Mouse (Mus musculus): ENCODE results near the gene Ets1. TPM values are rescaled to one million over a fixed set of nuclear protein-coding genes. Genes with fewer than 3 reads are reported as not detected.
A peak's percentile ranks its signal among the peaks of the same experiment; 100 is the strongest.

Ets1 gene
- polyA plus RNA-seq, 1 experiment: 7.7 TPM

DNA sequence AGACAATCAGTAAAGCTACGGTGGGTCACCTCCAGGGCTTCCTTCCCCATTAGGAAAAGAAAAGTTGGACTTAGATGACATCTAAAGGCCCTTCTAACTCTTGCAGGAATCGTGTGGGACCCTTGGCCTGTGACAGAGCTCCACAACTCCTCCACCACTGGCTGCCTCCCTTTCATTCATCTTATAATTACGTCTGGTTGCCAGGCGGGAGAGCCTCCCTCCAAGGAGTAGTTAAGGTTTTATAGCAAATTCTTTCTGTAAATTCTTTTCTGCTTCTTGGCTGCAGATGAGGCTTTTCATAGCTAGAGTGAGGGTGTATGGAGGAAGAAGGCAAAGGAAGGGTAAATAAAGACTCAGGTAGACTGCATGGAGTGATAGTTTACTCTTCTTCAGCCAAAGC is 77.8 kb downstream of the Ets1 start:
- Histone ChIP-seq H3K4me1 (ENCODE audit: control insufficient read depth, insufficient read depth, low read length) (peaks cover 1% of the 10 kb centered on the region; the same call in 1 of the 2 replicates), H3K4me3 (ENCODE audit: insufficient read depth, low read length) (no peak overlapping the region), H3K27ac (ENCODE audit: insufficient read depth, low read length) (no peak overlapping the region)
- TF ChIP-seq POLR2A (IDR thresholded peaks at IDR 0.05; ENCODE audit: extremely low read depth, insufficient read depth, low read length) (no peak), CTCF (IDR thresholded peaks at IDR 0.05; ENCODE audit: extremely low read depth, insufficient read depth, low read length) (no peak)

DNA sequence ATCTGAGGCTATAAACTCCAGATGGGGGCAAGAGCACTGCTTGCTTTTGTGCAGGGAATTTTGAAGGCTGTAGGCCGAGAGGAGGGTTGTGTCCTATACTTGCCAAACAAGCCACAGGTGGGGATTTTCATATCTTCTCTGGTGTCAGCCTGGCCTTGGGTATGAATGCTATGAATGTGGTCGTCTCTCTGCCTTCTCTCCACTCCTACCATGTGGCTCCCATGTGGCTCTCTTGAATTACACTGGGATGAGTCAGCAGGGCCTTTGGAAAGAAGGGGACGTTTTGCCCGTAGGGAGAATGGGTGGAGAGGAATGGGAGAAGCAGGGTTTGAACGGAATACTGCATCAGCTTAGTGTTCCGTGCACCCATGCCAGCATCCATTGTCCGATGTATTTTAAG is 78.5 kb downstream of the Ets1 start:
- Histone ChIP-seq H3K27ac (ENCODE audit: insufficient read depth, low read length) (peak overlapping the region; percentile 33; the same call in 1 of the 2 replicates), H3K4me1 (ENCODE audit: control insufficient read depth, insufficient read depth, low read length) (peaks cover 1% of the 10 kb centered on the region; the same call in 1 of the 2 replicates), H3K4me3 (ENCODE audit: insufficient read depth, low read length) (no peak overlapping the region)
- TF ChIP-seq POLR2A (IDR thresholded peaks at IDR 0.05; ENCODE audit: extremely low read depth, insufficient read depth, low read length) (no peak), CTCF (IDR thresholded peaks at IDR 0.05; ENCODE audit: extremely low read depth, insufficient read depth, low read length) (no peak)

DNA sequence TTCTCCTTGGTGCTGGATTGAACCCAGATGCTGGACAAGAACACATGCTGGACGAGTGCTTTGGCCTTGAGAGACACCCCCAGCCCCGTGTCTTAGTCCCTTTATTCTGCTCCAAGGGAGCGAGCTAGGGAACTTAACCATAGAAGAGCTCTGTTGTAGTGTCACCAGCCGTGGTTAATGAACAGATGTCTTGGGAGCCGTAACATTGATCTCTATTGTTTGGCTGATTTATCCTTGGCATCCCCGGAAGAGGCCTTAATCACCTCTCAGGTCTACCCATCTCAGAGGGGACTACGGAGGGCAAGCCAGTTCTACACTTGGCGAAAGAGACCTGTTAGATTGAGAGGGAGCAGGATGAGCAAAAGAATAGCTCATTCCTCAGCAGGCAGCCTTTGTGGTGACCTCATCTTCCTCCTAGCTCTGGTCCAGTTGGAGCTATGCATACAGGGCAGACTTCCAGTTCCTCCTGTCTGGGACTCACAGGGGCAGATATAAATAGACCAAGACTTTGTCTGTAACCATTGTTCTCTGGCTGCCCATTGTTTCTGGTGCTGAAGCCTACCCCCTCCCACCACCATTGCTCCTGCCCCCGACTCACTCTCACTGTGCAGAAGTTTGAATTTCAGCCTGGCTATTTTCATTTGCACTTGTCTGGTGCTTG is 79.9 kb downstream of the Ets1 start:
- Histone ChIP-seq H3K4me1 (ENCODE audit: control insufficient read depth, insufficient read depth, low read length) (peaks cover 1% of the 10 kb centered on the region; the same call in 1 of the 2 replicates), H3K27ac (ENCODE audit: insufficient read depth, low read length) (peak overlapping the region; percentile 39; the same call in 1 of the 2 replicates), H3K4me3 (ENCODE audit: insufficient read depth, low read length) (no peak overlapping the region)
- no peak for TF ChIP-seq CTCF (IDR thresholded peaks at IDR 0.05; ENCODE audit: extremely low read depth, insufficient read depth, low read length)
- no peak for TF ChIP-seq POLR2A (IDR thresholded peaks at IDR 0.05; ENCODE audit: extremely low read depth, insufficient read depth, low read length)

DNA sequence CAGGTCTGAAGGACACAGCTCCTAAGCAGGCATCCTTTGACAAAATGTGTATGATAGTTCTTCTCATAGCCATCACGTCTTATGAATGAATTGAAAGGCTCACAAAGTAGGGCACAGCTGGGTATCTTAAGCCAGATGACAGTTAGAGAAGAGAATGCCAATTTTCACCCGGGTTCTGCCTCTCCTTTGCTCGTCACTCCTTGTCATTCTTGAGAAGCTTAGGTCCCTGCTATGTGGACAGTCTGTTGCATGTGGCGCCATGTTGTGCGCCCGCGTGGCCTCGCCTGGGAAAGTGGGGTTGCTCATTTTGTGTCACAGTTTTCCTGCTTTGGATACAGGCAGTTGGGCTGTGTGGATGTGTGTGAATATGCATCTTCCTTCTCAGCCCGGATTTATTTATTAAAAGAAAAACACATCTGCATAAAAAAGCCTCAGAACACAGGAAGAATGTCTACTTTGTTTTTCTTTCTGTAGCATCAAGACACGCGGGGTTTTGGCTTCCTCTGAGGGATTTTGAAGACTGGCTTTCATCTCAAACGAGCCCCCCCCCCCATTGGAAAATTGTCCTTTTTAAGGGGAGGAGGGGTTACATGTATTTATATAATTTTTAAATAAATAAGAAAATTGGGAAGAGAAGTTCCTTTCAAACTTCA is 81.4 kb downstream of the Ets1 start:
- peak overlapping the region; percentile 42; the same call in 1 of the 2 replicates for H3K27ac ChIP-seq (ENCODE audit: insufficient read depth, low read length)
- peaks cover 1% of the 10 kb centered on the region; the same call in 1 of the 2 replicates for H3K4me1 ChIP-seq (ENCODE audit: control insufficient read depth, insufficient read depth, low read length)
- TF ChIP-seq POLR2A (IDR thresholded peaks at IDR 0.05; ENCODE audit: extremely low read depth, insufficient read depth, low read length): no peak
- no peak for TF ChIP-seq CTCF (IDR thresholded peaks at IDR 0.05; ENCODE audit: extremely low read depth, insufficient read depth, low read length)
- H3K4me3 ChIP-seq (ENCODE audit: insufficient read depth, low read length): no peak overlapping the region

DNA sequence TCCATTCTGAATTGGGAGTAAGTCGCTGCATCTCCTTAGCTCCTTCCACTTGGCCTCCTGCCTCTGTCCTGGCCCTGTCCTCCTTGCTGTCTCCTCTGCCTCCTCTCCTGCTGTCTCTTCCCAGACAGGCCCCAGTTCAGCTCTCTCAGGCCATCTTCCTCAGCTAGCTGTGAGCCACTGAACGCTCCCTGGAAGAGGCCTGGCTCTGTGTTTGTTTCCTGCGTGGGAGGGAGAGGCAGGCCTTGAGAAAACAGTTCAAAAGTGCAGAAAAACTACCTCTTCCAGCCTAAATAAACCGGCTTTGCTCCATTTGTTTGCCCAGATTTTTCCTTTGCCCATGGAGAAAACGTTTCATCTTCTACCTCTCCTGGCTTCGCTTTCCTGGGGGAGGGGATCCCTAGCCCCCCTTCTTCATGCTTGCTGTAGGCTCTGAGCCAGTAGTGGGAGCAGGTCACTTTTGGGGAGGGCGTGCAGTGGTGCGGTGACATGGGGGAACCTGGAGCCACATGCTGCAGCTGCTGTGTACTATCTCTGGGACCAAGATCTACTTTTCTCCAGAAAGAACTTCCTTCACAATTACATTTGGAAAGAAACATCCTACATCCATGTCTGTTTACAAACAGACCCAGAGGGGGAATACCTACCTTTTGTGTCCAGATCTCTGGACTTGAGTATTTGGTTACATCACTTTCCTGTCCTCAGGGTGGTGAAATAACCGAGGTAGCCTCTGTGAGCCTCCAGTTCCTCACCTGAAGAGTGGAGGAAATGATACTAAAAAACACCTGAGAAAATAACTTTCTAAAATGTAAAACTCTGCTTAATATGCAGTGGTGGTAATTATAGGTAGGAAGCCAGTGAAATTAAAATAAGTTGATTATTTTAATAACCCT is 82.2 kb downstream of the Ets1 start:
- TF ChIP-seq POLR2A (IDR thresholded peaks at IDR 0.05; ENCODE audit: extremely low read depth, insufficient read depth, low read length) (no peak), CTCF (IDR thresholded peaks at IDR 0.05; ENCODE audit: extremely low read depth, insufficient read depth, low read length) (no peak)
- peak overlapping the region; percentile 39; the same call in 1 of the 2 replicates for H3K27ac ChIP-seq (ENCODE audit: insufficient read depth, low read length)
- H3K4me3 ChIP-seq (ENCODE audit: insufficient read depth, low read length): no peak overlapping the region
- H3K4me1 ChIP-seq (ENCODE audit: control insufficient read depth, insufficient read depth, low read length): peaks cover 1% of the 10 kb centered on the region; the same call in 1 of the 2 replicates

DNA sequence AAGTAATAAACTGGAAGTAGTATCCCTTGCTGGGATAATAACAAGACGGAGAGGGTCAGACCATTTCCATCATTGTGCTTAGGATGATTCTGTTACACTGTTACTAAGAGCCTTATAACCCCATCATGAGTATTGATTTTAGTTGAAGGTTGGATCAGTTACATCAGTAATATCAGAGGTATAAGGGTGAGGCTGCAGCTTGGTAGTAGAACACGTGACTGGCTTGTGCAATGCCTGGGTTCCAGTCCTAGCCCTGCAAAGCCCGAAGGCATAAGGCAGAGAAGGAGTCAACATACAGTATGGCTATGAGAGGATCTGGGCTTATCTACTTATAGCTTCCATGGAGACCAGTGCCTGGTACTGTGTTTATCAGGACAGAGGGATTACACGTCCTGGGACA is 82.8 kb downstream of the Ets1 start:
- TF ChIP-seq POLR2A (IDR thresholded peaks at IDR 0.05; ENCODE audit: extremely low read depth, insufficient read depth, low read length) (no peak), CTCF (IDR thresholded peaks at IDR 0.05; ENCODE audit: extremely low read depth, insufficient read depth, low read length) (no peak)
- Histone ChIP-seq H3K4me1 (ENCODE audit: control insufficient read depth, insufficient read depth, low read length) (peaks cover 1% of the 10 kb centered on the region; the same call in 1 of the 2 replicates), H3K27ac (ENCODE audit: insufficient read depth, low read length) (no peak overlapping the region), H3K4me3 (ENCODE audit: insufficient read depth, low read length) (no peak overlapping the region)

DNA sequence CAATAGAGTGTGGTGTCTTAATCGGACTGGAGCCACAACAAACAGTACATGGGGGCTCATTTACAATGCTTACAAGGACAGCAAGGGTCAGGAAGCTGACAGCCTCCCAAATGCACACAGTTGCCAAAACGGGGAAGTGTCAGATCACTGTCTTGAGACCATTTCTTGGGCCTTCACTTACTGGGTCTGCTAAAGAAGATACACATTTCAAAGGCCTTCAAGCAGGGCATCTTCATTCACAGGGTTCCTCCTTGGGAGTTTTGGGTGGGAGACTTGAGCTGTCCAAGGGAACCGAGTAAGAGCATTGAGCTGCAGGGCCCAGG is 83.9 kb downstream of the Ets1 start:
- H3K4me1 ChIP-seq (ENCODE audit: control insufficient read depth, insufficient read depth, low read length): peaks cover 1% of the 10 kb centered on the region; the same call in 1 of the 2 replicates
- TF ChIP-seq POLR2A (IDR thresholded peaks at IDR 0.05; ENCODE audit: extremely low read depth, insufficient read depth, low read length) (no peak), CTCF (IDR thresholded peaks at IDR 0.05; ENCODE audit: extremely low read depth, insufficient read depth, low read length) (no peak)
- no peak overlapping the region for H3K4me3 ChIP-seq (ENCODE audit: insufficient read depth, low read length)
- H3K27ac ChIP-seq (ENCODE audit: insufficient read depth, low read length): no peak overlapping the region

DNA sequence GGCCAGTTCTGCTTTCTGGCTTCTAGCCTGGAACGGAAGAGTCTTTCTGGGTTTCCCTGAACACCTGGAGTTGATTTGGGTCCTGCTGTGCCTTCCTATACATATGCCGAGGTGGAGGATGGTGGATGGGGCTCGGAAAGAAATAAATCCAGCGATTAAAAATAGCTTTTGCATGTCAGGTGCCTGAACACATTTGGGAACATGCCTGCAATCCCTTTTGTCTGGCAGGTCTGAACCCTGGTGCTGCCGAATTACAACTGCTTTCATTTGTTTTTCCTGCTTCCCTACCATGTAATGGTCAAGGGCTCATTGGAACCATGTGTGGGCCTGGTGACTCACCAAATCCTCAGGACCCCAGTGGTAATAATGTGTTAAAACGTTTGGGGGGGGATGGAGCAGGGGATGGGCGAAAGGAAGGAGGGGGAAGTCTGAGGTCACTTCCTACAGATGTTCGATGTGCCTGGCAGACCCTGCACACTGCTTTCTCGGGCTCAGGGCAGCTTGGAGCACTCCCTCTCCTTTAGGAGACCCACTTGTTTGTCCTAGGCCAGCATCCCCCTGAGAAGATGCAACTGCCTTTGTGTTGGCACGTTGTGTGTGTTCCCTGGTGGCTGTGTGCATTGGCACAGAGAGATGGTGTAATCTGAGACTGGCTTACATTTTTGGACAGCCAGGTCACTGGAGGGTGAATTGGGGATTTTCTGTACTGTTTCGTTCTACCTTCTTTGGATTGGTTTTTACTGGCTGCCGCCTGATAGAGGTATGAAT is 84.4 kb downstream of the Ets1 start:
- no peak overlapping the region for H3K4me3 ChIP-seq (ENCODE audit: insufficient read depth, low read length)
- TF ChIP-seq CTCF (IDR thresholded peaks at IDR 0.05; ENCODE audit: extremely low read depth, insufficient read depth, low read length) (no peak), POLR2A (IDR thresholded peaks at IDR 0.05; ENCODE audit: extremely low read depth, insufficient read depth, low read length) (no peak)
- H3K4me1 ChIP-seq (ENCODE audit: control insufficient read depth, insufficient read depth, low read length): peaks cover 1% of the 10 kb centered on the region; the same call in 1 of the 2 replicates
- no peak overlapping the region for H3K27ac ChIP-seq (ENCODE audit: insufficient read depth, low read length)

DNA sequence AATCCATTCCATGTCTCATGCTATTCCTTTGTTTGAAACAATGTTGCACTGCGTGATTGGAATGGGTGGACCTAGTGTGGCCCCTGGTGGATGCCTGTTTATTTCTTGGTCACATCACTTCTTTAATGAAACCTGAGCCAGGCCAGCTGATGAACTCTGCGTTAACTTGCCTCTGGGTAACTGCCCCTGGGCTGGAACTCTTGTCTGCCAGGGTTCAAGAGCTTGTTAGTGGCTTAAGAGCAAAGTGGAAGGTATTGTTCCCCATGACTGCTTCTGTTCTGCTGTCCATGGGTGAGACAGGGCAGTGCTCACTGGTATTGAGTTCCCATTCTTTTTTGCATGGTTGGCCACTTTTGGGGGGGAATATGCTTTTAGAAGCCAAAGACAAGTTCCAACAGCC is 85.1 kb downstream of the Ets1 start:
- TF ChIP-seq POLR2A (IDR thresholded peaks at IDR 0.05; ENCODE audit: extremely low read depth, insufficient read depth, low read length): no peak
- TF ChIP-seq CTCF (IDR thresholded peaks at IDR 0.05; ENCODE audit: extremely low read depth, insufficient read depth, low read length): no peak
- Histone ChIP-seq H3K4me1 (ENCODE audit: control insufficient read depth, insufficient read depth, low read length) (peaks cover 1% of the 10 kb centered on the region; the same call in 1 of the 2 replicates), H3K4me3 (ENCODE audit: insufficient read depth, low read length) (no peak overlapping the region), H3K27ac (ENCODE audit: insufficient read depth, low read length) (no peak overlapping the region)

Measured in cortical plate, adult 2 months (tissue).